Mouse (Mus musculus): ENCODE measurements around the gene Dok4. TPM values are rescaled to one million over a fixed set of nuclear protein-coding genes. Genes with fewer than 3 reads are reported as not detected.

The Dok4 gene
- 0.13 and 0.30 TPM in 2 replicates for total RNA-seq (2017)

DNA sequence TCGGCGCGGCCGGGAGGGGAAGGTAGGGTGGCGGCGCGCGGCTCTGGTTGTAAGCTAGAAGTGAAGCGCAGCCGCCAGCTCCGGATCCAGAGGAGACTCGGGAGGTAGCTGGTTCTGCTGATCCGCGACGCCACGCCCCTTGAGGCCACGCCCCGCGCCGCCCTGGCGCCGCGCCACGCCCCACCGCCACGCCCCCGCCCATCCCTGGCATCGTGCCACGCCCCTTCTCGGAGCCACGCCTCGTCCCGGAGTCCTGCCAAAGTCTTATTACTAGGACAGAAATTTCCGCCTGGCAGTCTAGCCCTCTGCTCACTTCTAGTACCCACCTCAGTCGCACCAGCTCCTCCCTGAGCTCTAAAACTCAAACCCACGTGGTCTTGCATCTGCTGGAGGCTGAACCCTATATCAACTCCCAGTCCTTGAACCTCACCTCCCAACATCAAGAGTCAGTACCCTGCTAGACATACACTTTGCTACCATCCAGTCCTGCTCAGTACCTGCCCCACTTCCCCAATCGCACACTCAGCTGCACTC, at the start of gene Dok4:
Gene Dok4 (minus strand): TSS at position 134 of the 534 bp plus-strand sequence.
- peak; percentile 39 to 70 for ATAC-seq (replicated peaks in 1 of 2; ENCODE audit: insufficient read depth in 1 of 2, low FRiP score in 2 of 2, low TSS enrichment in 1 of 2, low read depth in 1 of 2, poor library complexity in 2 of 2, severe bottlenecking in 2 of 2)

DNA sequence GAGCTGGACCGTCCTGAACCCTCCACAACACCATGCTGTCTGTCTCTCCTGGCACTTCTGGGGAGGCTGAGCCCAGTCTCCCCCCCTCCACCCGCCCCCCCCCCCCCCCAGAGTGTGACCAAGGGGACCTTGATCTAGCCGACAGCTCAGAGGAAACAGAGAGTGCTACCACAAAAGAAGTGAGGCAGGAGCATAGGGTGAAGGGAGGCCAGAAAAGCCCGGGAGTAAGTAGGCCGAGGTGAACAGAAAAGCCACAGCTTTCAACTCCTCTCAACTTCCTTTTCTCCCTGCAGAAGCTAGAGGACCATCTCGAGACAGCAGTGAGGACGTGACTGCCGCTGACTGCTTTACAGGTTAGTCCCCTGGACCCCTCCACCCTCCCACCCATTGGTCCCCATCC, 47.3 kb upstream of the Dok4 start, which contains the start of gene Adgrg5:
Gene Adgrg5 (plus strand): TSS at position 290 of the 400 bp plus-strand sequence.
- ATAC-seq (replicated peaks in 1 of 2; ENCODE audit: insufficient read depth in 1 of 2, low FRiP score in 2 of 2, low TSS enrichment in 1 of 2, low read depth in 1 of 2, poor library complexity in 2 of 2, severe bottlenecking in 2 of 2): 0 out of 4 replicates have a peak, but pooled peaks of 1 of the 2 experiments have one; percentile 30

DNA sequence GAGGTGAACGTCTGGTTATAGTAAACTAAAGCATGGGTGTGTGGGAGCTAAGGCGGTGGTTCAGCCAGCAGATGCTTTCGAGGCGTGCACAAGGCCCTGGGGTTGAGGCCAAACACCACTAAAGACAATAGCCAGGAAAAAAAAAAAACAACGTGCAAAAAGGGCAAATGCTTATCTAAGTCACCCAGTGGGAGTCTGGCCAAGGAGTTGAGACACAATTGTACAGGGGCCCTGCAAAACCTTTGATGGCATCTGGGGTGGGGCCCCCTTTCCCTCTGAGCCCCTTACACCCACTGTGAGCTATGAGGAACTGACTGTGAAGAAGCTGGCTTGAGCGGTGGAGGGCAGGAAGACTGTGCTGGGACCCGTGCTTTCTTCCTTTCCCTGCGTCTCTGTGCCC, 46.5 kb upstream of the Dok4 start:
- ATAC-seq (replicated peaks in 1 of 2; ENCODE audit: insufficient read depth in 1 of 2, low FRiP score in 2 of 2, low TSS enrichment in 1 of 2, low read depth in 1 of 2, poor library complexity in 2 of 2, severe bottlenecking in 2 of 2): peak; percentile 13 to 50; a peak in 3 of 4 replicates

DNA sequence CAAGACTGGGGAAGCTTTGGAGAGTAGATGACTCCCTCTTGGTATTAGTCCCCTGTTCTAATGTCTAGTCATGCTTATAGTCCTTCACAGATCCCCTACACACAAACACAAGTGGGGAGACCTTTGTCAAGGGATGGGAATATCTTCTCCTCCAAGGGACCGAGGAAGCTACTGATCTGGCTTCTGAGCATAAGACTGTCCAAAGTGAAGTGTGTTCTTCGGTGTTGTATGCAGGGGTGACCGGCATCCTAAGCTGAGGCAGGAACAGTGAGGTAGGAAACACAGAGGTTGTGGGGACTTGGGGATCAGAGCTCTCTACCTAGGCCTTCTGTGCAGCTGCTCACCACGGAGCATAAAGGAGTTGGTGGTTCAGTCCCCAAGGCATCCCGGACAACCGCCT, 46.0 kb upstream of the Dok4 start:
- ATAC-seq (replicated peaks in 1 of 2; ENCODE audit: insufficient read depth in 1 of 2, low FRiP score in 2 of 2, low TSS enrichment in 1 of 2, low read depth in 1 of 2, poor library complexity in 2 of 2, severe bottlenecking in 2 of 2): no peak

DNA sequence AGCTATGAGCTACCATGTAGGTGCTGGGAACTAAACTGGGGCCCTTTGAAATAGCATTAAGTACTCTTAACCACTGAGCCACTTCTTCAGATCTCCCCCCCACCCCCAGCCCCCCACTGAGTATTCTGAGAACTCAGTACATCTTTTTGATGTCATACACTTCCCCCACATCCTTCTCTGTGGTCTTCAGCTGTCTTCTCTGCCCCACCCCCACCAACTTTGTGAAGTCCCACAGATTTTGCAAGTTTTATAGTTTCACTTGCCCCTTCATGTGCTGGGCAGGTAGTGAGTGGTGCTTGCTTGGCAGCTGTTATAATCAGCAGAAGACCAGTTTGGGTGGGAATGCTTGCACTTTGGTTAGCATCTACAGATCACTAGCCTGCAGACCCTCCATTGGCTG, 43.1 kb upstream of the Dok4 start:
- ATAC-seq (replicated peaks in 1 of 2; ENCODE audit: insufficient read depth in 1 of 2, low FRiP score in 2 of 2, low TSS enrichment in 1 of 2, low read depth in 1 of 2, poor library complexity in 2 of 2, severe bottlenecking in 2 of 2): no peak

DNA sequence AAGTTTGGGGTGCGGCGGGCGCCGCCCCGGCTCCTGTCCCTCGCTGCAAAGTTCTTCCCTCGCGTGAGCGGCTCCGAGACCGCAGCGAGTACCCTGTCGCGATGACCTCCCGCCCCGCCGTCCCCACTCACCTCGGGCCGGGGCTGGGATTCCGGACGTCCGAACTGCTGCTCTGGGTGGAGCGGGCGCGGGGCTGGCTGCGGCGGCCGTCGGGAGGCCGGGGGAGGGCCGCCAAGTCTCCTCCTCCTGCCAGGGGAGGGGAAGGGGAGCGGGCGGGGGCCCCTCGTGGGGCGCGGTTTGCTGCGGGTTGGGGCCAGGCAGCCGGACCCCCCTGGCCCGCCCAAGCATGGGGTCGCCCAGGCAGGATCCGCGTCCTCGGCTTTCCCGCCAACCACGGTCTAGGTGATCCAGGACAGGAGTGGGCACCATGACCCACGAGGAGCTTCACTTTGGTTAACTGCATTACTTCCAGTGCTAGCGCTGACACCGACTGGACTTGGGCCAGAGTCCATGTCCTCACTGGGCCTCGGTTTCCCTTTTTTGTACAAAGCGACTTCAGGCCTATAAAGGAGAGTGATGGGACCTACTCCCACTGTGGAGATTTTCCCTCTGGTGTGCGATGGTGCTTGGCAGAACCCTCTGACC, 41.8 kb upstream of the Dok4 start, which contains the start of gene Ccdc102a:
Gene Ccdc102a (minus strand): TSS at position 248 of the 645 bp plus-strand sequence.
- no peak for ATAC-seq (replicated peaks in 1 of 2; ENCODE audit: insufficient read depth in 1 of 2, low FRiP score in 2 of 2, low TSS enrichment in 1 of 2, low read depth in 1 of 2, poor library complexity in 2 of 2, severe bottlenecking in 2 of 2)

DNA sequence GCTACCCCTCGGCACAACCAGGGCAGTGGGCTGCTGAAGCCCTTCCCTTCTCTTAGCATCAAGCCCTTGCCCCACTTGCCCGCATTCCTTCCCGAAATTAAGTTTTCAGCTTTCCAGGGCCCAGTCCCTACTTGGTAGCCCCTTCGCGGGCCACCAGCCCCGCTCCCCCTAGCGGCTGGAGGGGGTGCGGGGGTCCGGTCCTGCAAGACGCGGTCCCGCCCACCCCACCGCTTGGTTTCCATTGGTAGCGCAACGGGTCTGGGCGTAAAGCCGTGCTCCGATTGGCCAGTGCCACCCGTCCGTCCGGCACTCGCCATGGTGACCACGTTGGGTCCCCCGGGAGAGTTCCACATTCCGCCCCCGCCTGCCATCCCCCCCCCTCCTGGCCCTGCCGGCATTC, 41.2 kb upstream of the Dok4 start:
- ATAC-seq (replicated peaks in 1 of 2; ENCODE audit: insufficient read depth in 1 of 2, low FRiP score in 2 of 2, low TSS enrichment in 1 of 2, low read depth in 1 of 2, poor library complexity in 2 of 2, severe bottlenecking in 2 of 2): peak; percentile 89 to 92

DNA sequence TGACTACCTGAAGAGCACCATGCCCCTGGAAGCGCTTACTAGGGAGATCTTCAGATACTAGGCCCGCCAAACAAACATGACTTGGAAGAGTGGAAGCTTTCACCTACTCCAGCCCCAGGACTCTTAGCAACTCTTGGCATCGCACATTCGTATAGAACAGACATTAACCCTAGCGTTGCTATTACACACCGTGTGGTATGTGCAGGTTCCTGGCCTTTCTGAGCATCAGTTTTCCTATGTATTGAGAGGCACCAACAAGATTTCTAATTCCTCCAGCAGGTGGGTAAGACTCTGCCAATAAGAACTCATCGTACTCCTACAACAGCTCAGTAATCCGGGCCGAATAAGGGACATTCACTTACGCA, 40.8 kb upstream of the Dok4 start:
- ATAC-seq (replicated peaks in 1 of 2; ENCODE audit: insufficient read depth in 1 of 2, low FRiP score in 2 of 2, low TSS enrichment in 1 of 2, low read depth in 1 of 2, poor library complexity in 2 of 2, severe bottlenecking in 2 of 2): no peak

DNA sequence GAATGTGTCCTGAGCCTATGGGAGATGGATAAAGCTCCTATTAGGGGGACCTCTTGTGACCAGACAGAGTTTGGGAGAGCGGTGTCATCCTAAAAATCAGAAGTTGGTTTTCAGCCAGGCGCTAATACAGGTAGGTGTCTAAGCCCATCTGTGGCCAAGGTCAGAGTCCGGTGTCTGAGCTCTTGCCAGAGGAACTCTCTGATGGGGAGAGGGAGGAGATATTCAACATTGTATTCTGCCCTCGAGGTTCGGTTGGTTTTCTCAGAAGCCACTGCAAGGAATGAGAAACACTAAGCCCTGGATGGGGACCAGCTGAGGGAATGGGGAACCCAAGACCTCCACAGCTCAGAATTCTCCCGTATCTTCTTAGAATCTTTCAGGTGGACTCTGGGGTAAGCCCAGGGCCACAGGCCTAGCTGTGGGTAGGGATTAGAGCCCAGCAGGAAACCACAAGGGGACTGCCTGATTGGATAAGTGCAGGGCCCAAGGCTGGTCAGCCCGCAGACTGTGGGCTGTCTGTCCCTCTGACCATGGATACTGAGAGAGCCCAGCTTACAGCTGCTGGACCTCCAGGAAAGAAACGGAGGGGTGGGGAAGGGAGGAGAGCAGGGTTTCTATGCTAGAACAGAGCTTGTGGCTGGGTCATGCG, 40.3 kb upstream of the Dok4 start:
- ATAC-seq (replicated peaks in 1 of 2; ENCODE audit: insufficient read depth in 1 of 2, low FRiP score in 2 of 2, low TSS enrichment in 1 of 2, low read depth in 1 of 2, poor library complexity in 2 of 2, severe bottlenecking in 2 of 2): peak in 1 of 2 experiments; percentile 19; a peak in 2 of 4 replicates

DNA sequence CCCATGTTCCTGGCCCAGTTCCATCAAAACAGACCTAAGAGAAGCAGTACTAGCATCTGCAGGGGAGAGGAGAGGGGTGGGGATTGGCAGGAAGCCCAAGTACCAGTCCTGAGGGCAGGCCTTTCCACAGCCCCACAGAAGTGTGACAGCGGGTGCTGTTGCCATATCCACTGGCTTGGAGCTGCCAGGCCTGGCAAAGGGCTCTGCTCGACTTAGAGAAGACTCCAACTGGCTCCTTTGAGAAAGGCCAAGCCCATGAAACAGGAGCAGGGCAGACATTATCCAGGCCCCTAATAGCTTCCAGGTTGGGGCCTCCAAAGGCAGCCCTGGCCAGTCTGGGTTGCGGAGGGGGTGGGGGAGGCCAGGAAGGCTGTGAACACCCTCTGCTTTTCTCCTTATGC, 38.6 kb upstream of the Dok4 start:
- ATAC-seq (replicated peaks in 1 of 2; ENCODE audit: insufficient read depth in 1 of 2, low FRiP score in 2 of 2, low TSS enrichment in 1 of 2, low read depth in 1 of 2, poor library complexity in 2 of 2, severe bottlenecking in 2 of 2): no peak

DNA sequence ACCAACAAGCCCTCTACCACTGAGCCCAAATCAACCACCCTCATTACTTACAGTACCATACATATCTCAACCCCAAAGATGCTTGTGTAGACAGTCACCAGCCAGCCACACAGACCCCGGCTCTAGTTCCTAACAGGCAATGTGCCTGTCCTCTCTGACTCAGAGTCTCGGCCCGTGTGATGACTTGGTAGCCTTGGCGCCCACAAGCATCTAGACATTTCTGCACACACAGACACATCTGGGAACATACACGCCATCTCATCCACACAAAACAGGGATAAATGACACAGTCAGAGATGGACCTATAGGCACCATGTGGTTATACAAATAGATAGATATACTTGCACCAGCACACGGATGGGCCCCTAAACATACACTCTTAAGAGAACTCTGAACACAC, 38.1 kb upstream of the Dok4 start:
- ATAC-seq (replicated peaks in 1 of 2; ENCODE audit: insufficient read depth in 1 of 2, low FRiP score in 2 of 2, low TSS enrichment in 1 of 2, low read depth in 1 of 2, poor library complexity in 2 of 2, severe bottlenecking in 2 of 2): no peak

DNA sequence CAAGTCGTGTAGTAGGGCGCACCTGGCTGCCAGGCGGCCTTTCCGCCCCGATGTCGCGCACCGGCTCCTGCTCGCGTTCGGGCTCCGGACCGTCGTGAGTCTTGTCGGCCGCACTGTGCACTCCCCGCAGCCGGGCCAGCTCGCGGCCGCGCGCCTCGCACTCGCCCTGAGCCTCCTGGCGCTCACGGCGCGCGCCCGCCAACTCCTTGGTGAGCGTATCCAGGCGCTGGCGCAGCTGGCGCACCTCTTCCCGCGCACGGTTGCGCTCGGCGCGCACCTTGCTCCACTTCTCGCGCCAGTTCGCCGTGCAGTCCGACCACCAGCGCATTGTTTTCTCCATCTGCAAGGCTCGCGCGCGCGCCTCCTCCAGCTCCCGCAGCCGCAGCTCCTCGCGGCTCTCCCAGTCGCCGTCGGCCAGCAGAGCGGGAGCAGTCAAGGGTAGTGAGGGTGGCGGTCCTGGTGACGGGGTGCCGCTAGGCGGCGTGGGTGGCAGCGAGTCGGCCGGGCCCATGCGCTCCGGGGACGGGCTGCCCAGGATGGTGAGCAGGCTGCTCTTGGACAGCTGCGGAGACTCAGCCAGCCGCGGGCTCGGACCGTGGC, 37.0 kb upstream of the Dok4 start:
- no peak for ATAC-seq (replicated peaks in 1 of 2; ENCODE audit: insufficient read depth in 1 of 2, low FRiP score in 2 of 2, low TSS enrichment in 1 of 2, low read depth in 1 of 2, poor library complexity in 2 of 2, severe bottlenecking in 2 of 2)

DNA sequence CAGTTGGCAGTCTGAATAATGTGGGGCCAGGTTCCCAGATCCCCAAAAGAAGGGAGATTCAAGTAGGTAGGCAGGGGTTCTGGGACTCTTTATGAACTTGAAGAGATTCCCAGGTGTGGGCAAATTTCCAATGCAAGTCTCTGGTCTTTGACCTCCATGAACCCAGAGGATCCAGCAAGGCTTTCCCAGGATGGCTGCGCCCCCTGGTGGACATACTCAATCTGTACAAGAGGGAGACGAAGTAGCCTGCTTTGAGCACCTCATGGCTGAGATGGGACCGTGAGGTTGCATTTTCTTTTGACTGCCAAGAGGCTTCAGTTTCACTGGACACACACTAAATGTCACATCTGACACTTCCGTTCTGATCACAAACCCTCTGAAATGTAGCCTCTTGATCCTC, 32.7 kb upstream of the Dok4 start:
- ATAC-seq (replicated peaks in 1 of 2; ENCODE audit: insufficient read depth in 1 of 2, low FRiP score in 2 of 2, low TSS enrichment in 1 of 2, low read depth in 1 of 2, poor library complexity in 2 of 2, severe bottlenecking in 2 of 2): peak; percentile 64 to 78; a peak in 3 of 4 replicates

DNA sequence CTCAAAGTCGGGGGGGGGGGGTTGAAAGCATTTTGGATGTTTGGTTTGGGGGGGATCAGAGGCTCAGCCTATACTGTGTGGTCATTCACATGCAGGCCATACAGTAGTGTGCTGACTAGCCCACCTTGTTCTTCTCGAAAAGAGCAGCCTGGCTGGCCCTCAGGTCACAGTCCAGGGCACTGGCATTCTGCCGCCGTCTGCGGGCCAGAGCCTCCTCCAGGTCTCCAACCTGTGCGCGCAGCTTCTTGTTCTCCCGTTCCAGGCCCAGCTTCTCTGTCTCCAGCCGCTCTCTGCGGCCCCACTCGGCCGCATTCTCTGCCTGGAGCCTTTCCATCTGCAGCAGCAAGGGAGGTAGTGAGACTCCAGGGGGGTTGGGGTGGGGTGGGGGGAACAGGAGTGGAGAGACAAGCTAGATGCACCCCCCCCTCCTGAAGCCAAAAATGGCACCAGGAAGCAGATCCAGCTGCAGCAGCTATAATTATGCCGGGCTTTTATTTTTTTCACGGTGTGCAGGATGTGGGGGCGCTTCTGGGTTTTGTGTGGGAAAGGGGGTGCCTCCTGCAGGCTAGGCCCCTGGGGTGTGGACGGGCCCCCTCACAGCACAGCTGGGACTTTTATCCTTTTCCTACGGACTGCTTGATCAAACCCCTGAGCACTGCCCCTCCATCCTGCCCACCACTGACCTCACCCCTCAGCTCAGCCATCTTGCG, 31.6 kb upstream of the Dok4 start:
- ATAC-seq (replicated peaks in 1 of 2; ENCODE audit: insufficient read depth in 1 of 2, low FRiP score in 2 of 2, low TSS enrichment in 1 of 2, low read depth in 1 of 2, poor library complexity in 2 of 2, severe bottlenecking in 2 of 2): no peak

DNA sequence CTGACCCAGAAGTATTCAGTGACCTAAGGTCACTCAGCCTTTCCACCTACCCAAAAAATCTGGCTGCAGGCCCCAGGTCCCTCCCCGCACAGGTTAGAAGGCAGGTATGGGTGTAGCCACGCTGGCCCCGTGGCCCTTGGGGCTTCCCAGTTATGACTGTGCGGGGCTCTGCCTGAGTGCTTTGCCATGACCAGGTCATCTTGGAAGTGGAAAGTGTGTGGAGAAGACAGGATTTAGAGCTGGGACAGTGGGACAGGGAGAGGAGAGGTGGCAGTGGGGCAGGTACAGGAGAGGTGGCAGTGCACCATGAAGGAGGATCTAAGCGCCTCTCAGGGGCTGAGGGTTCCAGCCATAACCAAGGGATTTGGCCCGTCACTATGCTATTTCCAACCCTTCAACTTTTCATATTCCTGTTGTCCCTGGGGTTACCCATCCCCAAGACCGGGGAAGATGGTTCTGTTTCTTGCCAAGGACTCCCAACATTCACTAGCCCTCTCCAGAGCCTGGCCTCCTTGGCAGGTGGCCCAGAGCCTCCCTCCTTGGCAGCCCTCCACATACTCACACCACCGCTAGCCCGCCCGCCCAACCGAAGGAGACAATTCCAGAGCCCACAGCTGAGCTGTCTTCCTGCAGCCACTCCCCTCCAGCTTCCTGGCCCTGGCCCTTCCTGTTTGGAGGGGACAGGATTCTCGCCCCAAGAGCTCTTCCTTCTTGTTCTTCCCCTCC, 28.5 kb upstream of the Dok4 start:
- ATAC-seq (replicated peaks in 1 of 2; ENCODE audit: insufficient read depth in 1 of 2, low FRiP score in 2 of 2, low TSS enrichment in 1 of 2, low read depth in 1 of 2, poor library complexity in 2 of 2, severe bottlenecking in 2 of 2): no peak

DNA sequence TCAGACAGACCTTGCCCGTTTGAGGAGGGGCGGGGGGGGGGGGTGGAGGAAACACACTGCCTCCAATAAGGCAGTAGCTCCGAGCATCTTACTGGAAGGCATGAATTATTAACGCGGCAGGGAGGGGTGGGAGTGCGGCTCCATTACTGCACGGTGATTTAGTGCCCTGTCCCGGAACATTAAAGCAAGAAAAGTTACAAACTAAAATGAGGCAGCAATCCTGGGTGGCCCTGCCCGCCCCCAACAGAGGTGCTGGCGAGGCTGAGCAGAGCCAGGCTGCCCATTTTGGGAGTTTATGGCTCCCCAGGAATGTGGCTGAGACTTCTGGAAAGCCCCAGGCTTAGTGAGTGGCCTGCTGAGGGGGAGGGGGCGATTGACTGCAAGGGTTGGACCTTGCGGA, 27.6 kb upstream of the Dok4 start:
- no peak for ATAC-seq (replicated peaks in 1 of 2; ENCODE audit: insufficient read depth in 1 of 2, low FRiP score in 2 of 2, low TSS enrichment in 1 of 2, low read depth in 1 of 2, poor library complexity in 2 of 2, severe bottlenecking in 2 of 2)

DNA sequence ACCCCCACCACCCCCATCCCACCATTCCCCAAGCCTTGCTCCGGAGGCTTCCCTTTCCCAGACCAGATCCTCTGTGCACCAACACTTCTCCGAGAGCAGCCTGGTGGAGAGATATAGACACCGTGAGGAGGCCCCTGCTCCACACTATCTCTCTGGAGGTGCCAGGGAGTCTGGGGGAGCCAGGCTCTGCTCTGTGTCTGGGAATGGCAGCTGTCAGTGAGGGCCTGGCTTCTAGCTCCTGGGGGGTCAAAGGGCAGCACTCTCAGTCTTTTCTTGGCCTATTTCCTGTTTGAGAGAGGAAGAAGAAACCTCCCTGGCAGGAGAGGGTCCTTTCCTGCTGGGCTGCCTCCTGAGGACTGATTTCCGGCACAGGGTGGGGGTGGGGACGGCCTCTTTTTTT, 24.9 kb upstream of the Dok4 start:
- ATAC-seq (replicated peaks in 1 of 2; ENCODE audit: insufficient read depth in 1 of 2, low FRiP score in 2 of 2, low TSS enrichment in 1 of 2, low read depth in 1 of 2, poor library complexity in 2 of 2, severe bottlenecking in 2 of 2): no peak

All from hematopoietic stem cell, adult 5-6 weeks (primary cell).